Mouse (Mus musculus): ENCODE measurements around the gene D6Wsu163e.

D6Wsu163e gene

GRCm38 (mm10) chr6:127006551-127006950, 66.8 kb downstream of the D6Wsu163e start:
- no peak for DNase-seq (ENCODE audit: low spot score)

GRCm38 (mm10) chr6:127010021-127010420, 70.3 kb downstream of the D6Wsu163e start:
- DNase-seq (ENCODE audit: low spot score): no peak

- no peak for DNase-seq (ENCODE audit: low spot score)
These were observed 72.3 kb downstream of the D6Wsu163e start for GRCm38 (mm10) chr6:127011947-127012535.

GRCm38 (mm10) chr6:127014906-127015770, 75.4 kb downstream of the D6Wsu163e start, which contains the start of gene Fgf6:
Gene Fgf6, plus strand, starts transcription at chr6:127015586.
- DNase-seq (ENCODE audit: low spot score): no peak

GRCm38 (mm10) chr6:127019254-127019653, 79.5 kb downstream of the D6Wsu163e start:
- no peak for DNase-seq (ENCODE audit: low spot score)

- DNase-seq (ENCODE audit: low spot score): no peak
These were observed 80.7 kb downstream of the D6Wsu163e start for GRCm38 (mm10) chr6:127020431-127020830.

- DNase-seq (ENCODE audit: low spot score): no peak
These were observed 85.1 kb downstream of the D6Wsu163e start for GRCm38 (mm10) chr6:127024836-127025235.
